Mouse (Mus musculus) heart, adult 8-10 months (tissue): ENCODE measurements at regions not wholly inside any gene's neighbourhood (a gene's known extent, or its start where the extent isn't known, plus 50 kb on each side); places are given as distances from the start of the nearest gene placed in this dataset.

Experiments used
- DNase-seq: peaks from one replicate; pipeline ENCODE4 v3.0.0; 2022; ENCODE audit warnings: low spot score

DNA sequence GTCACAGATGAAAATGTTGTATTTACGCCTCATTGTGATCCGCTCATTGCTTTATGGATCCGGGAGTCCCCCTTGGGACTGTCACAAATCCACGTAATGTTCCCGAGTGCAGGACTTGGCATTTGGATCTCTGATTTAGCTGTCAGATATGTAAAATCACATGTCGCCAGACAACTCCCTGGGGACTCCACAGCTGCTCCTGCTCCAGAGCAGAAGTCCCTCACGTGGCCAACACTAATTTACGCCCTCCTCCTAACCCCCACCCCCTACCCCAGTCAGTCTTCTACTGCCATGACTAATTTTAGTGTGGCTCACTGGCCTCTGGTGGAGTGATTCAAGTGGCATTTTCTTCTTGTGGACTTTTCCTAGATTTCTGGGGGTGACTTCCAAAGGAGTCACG lies 348.9 kb downstream of the Cd83 start:
- DNase-seq: peak; percentile 45

DNA sequence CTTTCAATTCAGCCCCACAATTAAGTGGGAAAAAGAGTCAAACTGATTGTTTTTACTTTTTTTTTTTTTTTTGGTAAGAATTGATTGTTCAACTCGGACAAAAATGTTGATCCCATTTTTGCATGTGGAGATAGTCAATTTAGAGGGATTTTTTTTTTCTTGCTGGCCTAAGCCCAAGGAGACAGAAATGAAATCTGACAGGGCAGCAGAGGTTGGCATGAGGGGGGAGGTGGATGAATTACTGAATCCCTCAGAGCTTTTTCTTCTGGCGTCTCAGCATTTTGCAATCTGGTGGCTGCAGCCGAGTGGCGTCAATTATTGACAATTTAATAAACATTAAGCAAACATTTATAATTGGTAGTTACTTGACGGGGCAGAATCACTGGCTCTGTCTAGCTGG lies 356.6 kb downstream of the Cd83 start:
- no peak for DNase-seq

DNA sequence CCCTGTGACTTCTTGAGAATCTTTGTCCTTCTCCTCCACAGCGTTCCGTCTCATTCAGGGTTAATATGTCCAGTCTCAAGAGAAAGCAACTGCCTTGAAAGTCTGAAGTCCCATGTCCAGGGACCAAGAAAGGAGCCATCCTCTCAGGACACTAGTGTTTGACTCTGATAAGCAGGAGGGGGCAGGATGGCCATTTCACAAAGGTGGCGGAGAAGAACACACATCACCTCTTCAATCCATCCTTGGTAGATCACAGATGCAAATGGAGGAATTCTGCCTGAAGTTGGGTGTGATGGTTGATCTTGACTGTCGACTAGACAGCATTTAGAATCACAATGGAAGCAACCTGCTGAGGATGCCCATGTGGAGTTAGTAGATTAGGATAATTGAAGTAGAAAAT lies 360.9 kb downstream of the Cd83 start:
- no peak for DNase-seq

DNA sequence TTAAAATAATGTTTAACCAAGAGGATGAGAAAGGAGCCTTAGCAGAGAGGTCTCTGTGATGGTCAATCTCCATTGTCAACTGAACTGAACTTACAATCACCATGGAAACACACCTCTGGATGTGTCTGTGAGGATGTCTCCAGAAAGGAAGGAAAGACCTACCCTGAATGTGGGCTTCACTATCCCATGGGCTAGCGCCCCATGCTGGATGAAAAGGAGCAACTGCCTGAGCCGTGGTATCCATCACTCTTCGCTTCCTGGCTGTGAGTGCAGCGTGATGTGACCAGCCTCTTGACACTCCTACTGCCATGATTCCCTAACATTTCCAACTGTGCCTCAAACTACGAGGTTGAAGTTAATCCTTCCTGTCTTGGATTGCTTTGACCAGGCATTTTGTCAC lies 363.3 kb downstream of the Cd83 start:
- no peak for DNase-seq

DNA sequence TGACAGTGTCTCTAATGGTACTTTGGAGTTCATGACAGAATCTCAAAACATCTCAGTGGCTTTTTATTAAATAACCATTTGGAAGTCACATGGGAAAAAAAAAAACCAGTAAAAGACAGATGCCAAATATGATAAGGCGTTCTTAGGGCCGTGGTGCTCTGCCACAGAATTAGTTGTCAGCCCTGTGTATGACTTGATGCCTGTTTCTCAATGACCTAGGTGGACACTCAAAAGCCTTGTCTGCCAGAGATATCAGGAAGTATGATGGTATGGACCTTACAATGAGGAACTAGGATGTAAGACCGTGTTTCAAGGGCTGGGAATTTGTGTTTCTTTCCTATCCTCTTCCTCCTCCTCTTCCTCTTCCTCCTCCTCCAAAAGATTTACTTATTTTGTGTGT lies 364.9 kb downstream of the Cd83 start:
- DNase-seq: no peak

DNA sequence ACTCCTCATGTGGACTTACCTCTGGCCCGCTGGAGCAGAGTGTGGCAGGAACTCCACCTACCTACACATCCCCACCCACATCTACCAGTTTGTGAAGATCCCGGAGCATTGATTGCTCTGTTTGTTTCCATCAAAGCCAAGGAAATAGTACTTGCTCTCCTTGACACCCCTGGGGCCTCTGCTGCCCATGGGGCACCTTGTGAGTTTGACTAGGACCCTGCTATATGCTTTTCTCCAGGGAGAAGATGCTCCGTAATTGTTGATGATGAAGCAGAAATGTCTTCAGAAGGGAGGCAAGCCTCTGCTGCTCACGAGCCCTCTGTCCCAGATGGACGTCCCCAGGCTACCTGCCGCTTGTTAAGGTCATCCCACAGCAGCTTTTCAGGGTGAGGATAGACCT lies 367.0 kb downstream of the Cd83 start:
- DNase-seq: no peak

DNA sequence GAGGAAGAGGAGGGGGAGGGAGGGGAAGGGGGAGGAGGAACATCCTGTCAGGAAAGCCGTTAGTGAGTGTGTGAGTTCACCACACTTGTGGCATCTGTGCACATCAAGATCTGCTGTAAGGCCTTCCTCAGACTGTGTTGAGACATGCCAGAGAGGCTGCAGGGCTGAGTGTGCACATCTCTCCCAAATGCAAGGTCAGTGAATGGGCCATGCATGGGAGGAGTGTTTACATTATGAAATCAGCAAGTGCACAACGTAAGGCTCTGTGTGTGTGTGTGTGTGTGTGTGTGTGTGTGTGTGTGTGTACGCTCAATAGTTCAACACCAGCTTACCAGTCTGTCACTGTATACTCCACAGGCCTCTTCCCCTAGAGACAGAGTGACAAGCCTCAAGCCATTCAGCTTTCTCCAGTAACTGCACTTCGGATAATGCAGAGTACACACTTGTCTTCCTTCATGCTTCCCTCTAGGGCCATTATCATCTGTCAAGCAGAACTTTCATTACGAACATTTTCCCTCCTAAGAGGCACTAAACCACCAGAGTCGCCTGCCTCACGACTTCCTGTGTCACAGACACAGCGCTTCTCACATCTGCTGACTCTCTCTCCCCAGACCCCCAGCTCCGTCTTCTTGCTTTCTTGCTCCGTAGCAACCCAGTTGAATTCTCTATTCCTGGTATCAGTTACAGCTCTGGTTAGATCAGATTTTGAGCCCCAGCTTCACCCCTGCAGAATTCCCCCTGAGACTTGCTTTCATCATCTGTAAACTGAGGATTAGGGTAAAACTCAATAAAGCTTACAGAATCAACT lies 368.4 kb downstream of the Cd83 start:
- no peak for DNase-seq

DNA sequence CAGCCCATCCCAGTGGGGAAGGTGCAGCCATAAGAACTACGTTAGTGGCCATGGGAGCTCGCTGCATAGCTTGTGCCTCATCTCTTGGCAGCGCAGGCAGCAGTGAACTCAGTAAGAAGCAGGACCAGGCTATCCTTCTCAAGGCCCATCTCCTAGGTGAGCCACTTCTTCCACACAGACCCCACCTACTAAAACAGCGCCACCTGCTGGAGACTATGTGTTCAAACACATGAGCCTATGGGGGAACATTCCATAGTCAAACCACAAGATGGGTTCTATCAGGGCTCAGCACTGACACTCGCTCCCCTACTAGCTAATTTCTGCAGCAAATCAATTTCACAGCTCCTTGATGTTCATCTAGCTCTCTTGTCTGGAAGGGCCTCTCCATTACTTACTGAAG lies 369.2 kb downstream of the Cd83 start:
- no peak for DNase-seq

DNA sequence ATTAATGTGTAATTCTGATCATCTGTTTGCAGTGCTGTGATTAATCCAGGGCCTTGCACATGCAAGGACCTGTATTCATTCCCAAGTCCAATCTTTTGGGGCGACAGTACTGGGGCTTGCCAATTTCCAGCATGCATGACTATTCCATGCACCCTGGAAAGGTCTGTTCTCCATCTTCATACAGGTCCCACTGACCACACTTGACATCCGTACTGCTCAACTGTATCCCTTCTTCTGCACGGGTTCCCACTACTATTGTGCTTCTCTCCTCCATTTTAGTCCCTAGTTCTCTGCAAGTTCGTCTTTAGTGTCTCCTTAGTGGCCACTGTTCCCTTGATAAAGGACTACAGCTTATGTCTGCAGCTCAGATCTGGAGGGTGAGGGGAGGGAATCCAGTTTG lies 371.4 kb downstream of the Cd83 start:
- no peak for DNase-seq

DNA sequence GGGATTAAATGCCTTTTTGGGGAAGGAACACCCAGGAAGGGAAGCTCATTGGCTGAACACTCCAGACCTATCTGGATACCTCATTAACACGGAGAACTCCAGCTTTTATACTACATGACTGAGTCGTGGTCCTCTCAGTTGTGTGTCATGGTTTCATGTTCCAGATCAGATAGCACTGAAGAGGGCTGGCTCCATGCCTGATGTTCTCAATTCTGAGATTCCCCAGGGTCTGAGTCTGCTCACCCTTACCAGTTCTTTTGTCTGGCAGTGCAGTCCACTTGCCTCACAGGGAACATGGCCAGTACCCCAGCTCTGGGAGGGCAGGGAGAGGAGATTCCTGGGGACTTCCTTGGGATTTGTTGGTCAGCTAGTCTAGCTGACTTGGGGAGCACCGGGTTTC lies 372.0 kb downstream of the Cd83 start:
- DNase-seq: no peak

DNA sequence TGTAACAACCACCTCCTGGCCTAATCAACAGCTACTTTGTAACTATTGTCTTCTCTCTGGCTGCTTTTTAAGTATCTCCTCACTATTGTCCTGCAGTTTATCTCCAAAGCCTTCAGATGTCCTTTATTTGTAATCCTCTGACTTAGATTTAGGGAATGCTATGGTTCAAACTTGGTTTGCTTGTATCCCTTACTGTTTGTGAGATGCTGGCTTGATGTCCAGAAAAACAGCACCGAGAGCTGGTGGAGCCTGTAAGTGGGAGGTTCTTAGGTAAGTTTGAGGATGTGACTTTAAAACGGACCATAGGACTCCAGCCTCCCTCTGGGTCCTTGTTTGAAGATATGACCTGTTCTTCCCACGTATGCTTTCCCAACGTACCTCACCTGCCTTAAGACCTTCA lies 372.7 kb downstream of the Cd83 start:
- DNase-seq: no peak

DNA sequence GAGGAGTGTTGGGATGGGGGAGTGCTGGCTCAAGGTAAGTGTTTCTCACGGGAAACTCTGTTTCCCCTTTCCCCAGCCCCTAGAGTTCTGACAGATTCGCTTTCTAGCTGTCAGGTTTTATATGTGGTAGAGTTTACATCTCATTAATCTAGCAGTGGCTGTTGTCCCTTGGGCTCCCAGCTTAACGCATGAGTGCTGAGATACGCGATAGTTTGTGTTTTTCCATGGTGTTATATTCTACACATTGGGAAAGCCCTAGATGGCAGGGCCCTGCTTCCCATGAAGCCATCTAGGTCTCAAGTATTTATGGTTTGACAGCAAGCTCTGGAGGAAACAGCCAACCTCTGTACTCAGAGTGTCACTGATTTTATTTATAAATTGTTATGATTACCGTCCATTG lies 373.8 kb downstream of the Cd83 start:
- DNase-seq: no peak

DNA sequence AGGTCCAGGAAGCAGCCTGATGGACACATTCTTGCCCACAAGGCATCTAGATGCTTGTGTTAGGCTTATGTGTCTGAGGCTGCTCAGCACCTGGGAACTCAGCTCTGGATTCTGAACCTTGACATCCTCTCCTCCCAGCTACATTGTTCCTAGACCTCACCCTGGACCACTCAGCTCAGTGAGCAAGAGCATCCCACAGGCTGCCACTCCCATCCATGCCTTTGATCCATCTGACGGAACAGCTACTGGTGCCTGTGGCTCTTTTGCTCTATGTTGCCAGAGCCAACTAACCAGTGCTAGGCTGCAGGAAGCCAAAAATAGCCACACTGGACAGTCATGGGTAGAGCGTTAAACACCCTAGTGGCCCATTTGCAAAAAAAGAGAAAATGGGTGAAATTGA lies 374.8 kb downstream of the Cd83 start:
- no peak for DNase-seq

DNA sequence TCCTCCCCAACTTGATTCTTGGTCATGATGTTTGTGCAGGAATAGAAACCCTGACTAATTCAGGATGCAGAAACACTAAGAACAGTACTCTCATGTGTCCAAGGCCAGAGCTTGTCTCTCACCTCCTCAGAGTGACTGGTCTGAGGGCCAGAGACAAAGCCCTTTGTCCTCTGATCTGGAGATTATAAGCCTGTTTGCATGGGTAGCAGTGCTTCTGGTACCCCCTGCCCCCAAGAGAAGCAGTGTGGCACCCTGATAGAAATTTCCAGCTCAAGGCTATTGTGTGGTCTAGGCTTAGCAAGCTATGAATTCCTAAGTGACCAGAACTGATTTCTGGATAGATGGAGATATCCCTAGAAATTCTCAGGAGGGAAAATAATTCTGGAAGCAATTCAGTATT lies 380.2 kb downstream of the Cd83 start:
- DNase-seq: no peak

DNA sequence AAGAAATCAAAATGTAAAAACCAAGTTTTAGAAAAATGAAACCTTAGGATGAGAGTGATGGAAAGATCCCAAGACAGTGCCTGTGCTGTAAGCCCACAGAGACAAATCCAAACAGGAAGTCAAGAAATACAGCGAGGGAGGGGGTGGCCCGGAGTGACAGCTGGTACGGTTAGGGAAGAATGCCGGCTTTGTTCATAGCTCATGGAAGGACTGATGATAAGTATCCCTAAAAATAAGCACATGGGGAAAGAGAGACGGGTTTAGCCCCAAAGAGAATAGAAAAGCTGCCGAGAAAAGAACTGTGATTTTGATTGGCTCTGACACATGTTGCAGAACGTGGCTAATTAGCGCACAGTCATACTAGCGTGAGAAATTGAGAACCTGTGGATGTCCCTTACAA lies 382.6 kb downstream of the Cd83 start:
- DNase-seq: peak; percentile 35

DNA sequence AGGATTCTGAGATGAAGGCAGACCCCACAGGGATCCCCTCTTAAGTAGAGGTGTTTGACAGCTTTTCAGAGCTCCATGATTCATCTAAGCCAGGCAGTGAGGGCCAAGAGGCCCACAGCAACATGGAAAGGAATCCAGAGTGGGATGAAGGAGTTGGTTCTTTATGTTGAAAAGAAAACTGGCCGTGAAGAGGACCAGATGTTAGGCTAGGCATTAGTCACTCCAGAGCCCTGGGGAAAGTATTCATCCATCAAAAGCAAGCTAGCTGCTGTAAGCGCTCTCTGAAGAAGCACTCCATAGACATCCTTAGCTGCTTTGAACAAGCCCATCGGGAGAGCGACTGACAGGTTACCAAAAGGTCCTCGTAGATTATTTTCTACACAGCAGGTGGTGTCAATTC lies 383.6 kb downstream of the Cd83 start:
- no peak for DNase-seq

DNA sequence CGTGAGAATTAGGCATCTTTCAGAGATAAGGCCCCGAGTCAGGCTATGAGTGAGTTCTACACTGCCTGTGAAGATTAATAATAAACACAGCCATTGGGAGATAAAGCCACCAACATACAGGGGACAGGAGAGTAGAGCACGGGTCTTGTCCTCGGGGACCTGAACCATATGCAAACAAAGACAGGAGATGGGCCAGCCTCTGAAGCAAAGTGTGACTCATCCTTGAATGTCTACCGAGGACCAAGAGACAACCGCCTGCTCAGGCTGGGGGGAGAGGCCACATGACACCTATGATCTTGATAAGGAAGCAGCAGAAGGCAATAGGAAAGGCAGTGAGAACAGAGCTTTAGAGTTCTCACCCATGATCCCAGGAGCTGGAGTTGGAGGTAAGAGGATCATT lies 387.1 kb downstream of the Cd83 start:
- DNase-seq: no peak

DNA sequence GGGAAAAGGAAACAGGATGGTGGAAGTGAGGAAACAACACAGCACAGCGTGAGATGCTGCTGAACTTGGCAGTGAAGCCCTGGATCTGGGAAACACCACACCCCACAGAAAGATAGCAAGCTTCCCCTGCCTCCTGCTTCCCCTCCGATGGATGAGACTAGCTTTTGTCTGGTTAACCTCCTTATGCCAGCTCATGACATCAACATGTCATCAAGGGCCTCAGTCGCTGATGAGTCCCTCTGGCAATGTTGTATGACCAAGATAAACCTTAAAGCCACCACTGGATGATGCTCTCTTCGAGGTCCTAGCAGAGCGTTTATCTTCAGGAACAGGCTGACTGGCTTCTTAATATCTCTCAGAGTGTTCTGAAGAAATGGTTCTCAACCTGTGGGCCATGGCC lies 388.1 kb downstream of the Cd83 start:
- no peak for DNase-seq

DNA sequence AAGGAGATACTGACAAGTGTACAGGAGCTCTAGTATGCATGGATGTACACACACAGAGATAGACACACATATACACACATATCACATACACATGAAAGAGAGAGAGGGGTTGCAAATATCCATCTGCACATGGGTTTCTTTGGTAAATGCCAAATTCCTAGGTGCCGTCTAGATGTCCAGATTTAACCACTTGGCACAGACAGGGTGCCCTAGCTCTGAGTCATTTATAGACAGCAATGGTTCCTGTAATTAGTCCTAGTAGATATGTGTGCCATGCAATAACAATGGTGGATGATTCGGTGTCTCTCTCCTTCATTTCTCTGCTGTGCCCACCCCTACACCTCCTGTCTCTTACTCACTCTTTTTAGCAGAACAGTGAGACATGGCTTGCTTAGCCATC lies 389.7 kb downstream of the Cd83 start:
- no peak for DNase-seq

DNA sequence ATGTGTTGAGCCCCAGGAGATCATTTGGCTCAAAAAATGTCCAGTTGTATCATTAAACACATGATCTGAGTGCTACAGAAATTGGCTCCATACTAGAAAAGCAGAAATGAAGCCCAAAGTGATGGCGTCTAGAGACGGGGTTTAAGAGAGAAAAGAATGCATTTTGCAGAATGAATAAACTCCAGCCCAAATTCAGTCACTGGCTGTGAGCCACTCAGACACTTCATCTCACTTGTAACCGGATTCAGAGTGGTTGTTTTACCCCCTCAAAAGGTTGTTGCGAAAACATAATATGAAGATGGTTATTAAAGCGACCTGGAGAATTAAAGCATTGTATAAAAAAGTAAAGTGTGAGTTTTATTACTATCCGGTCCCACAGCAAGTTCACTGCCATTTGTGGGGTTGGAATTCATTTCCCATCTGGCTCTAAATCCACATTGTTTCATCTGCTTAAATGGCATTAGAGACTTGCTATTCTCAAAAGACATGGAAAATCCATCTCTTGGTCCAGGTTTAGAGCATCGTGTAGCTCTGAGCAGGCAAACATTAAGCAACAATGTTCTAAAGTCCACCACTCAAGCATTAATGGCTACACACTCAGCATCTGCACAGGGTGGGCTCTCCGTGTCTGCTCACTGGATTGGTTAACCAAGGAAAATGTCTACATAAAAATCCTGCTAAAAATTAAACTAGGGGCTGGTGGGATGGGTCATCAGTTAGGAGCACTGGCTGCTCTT lies 390.9 kb downstream of the Cd83 start:
- no peak for DNase-seq

DNA sequence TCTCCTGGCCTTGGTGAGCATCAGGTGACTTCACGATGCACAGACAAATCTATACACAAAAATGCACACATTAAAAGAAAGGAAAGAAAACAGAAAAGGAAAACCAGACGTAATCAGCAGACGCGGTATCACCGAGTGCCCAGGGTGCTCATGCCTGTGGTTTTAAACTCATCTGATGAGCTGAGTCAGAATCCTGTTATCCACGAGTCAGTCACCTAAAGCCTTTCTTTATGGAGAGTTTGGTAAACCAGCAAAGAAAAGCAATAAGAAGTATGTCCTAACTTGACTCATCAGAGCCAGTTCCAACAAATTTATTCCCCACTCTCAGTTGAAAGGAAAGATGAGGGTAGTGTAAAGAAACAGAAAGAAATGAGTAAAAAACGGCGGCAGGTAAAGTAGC lies 391.5 kb downstream of the Cd83 start:
- DNase-seq: no peak

DNA sequence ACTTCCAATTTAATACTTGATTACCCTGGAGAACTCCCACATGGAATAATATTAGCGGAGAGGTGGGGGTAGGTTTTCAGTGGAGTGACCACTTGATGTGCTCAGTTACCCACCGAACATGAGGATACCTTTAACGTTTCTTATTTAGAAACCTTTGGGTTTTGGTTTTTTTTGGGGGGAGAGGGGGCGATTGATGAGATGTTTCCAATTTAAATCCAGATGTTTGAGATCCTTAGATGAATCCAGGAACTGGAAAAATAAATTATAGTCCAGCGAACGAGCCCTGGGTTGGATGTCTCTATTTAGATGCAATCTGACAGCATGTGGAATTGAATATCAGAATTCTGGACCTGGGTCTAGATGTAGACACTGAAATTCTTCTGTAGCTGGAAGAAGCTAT lies 393.4 kb downstream of the Cd83 start:
- no peak for DNase-seq

DNA sequence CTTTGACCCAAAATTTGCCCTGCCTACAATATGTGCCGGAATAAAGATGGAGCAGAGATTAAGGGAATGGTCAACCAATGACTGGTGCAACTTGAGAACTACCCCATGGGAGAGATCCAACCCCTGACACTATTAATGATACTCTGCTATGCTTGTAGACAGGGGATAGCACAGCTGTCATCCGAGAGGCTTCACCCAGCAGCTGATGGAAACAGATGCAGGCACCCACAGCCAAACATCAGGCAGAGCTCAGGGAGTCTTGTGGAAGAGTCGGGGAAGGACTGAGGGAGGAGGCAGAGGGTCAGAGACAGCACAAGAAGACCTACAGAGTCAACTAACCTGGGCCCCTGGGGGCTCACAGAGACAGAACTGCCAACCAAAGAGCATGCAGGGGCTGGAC lies 395.8 kb downstream of the Cd83 start:
- DNase-seq: no peak
